Mouse (Mus musculus) effector memory CD4-positive, alpha-beta T cell, adult 7 months (primary cell): ENCODE measurements around the gene Olfr937. TPM values are rescaled to one million over a fixed set of nuclear protein-coding genes. Genes with fewer than 3 reads are reported as not detected.

Experiments used
- polyA plus RNA-seq: library from polyadenylated mRNA; unstranded; fragments of 100-300 nt; shearing (Covaris generic); gene quantifications from one replicate; pipeline ENCODE4 v1.2.1, GENCODE M21; 2017

Olfr937 gene
- 0.55 TPM for polyA plus RNA-seq

GRCm38 (mm10) chr9:39064851-39065250 lies at the start of gene Olfr937:
Gene Olfr937 (minus strand): TSS chr9:39064951.

GRCm38 (mm10) chr9:39078787-39079186 lies 14.0 kb upstream of the Olfr937 start, which contains the start of gene Olfr938:
Gene Olfr938 (minus strand): TSS chr9:39078887.

DNA sequence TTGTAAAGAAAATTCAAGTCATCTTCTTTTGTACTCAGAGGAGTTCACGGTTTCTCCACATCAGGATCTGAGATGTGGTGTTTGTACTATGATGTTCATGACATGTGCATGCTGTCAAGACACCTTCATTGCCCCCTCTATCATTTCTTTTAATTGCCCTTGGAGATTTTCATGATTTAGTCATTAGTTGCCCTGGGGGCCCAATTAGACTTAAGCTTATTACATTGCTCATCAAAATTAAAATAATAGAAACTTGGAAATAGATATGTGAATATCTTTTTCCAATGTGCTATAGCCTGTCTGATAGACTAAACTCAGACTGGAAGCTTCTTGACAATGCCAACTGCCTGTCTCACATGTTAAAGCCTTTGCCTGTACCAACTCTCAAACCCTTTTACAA lies 41.5 kb downstream of the Olfr937 start, which contains the start of gene Olfr146:
Gene Olfr146 (minus strand): TSS at position 101 of the 400 bp plus-strand sequence.

Other genes starting within 250 kb of the Olfr937 start
- gene Olfr923, start 238.4 kb downstream of the Olfr937 start, polyA plus RNA-seq: not detected
- gene Olfr924, start 220.5 kb downstream of the Olfr937 start, polyA plus RNA-seq: not detected
- not detected for gene Olfr26, start 209.9 kb downstream of the Olfr937 start, polyA plus RNA-seq
- not detected for gene Olfr926, start 187.8 kb downstream of the Olfr937 start, polyA plus RNA-seq
- gene Olfr930, start 135.1 kb downstream of the Olfr937 start, polyA plus RNA-seq: not detected
- gene Olfr933, start 92.6 kb downstream of the Olfr937 start, polyA plus RNA-seq: 0.11 TPM
- 0.21 TPM for gene Olfr934, start 76.6 kb downstream of the Olfr937 start, polyA plus RNA-seq
- gene Olfr935, start 65.3 kb downstream of the Olfr937 start, polyA plus RNA-seq: not detected
- gene Olfr146, start 41.6 kb downstream of the Olfr937 start, polyA plus RNA-seq: not detected
- gene Olfr938, start 13.9 kb upstream of the Olfr937 start, polyA plus RNA-seq: not detected
- gene Olfr27, start 63.2 kb upstream of the Olfr937 start, polyA plus RNA-seq: not detected
- gene Olfr943, start 101.4 kb upstream of the Olfr937 start, polyA plus RNA-seq: 0.13 TPM
- 0.41 TPM for gene Olfr944, start 137.0 kb upstream of the Olfr937 start, polyA plus RNA-seq
- not detected for gene Olfr1537, start 185.0 kb upstream of the Olfr937 start, polyA plus RNA-seq
- not detected for gene Olfr945, start 211.9 kb upstream of the Olfr937 start, polyA plus RNA-seq